Mouse (Mus musculus): ENCODE results near the gene Adgrf1.

The Adgrf1 gene

GRCm38 (mm10) chr17:43270161-43270560 lies at the start of gene Adgrf1:
Adgrf1 (plus strand) TSS chr17:43270329.
- DNase-seq (ENCODE audit: low spot score) = no peak

GRCm38 (mm10) chr17:43226101-43226500 lies 44.0 kb upstream of the Adgrf1 start:
- DNase-seq (ENCODE audit: low spot score) = no peak

GRCm38 (mm10) chr17:43229621-43230513 lies 40.3 kb upstream of the Adgrf1 start:
- DNase-seq (ENCODE audit: low spot score) = peak; percentile 48

GRCm38 (mm10) chr17:43230821-43231220 lies 39.3 kb upstream of the Adgrf1 start:
- DNase-seq (ENCODE audit: low spot score) = no peak

GRCm38 (mm10) chr17:43232769-43233168 lies 37.4 kb upstream of the Adgrf1 start:
- DNase-seq (ENCODE audit: low spot score) = no peak

GRCm38 (mm10) chr17:43236656-43237250 lies 33.4 kb upstream of the Adgrf1 start:
- no peak for DNase-seq (ENCODE audit: low spot score)

GRCm38 (mm10) chr17:43239035-43239434 lies 31.1 kb upstream of the Adgrf1 start:
- DNase-seq (ENCODE audit: low spot score) = no peak

GRCm38 (mm10) chr17:43241134-43241533 lies 29.0 kb upstream of the Adgrf1 start:
- DNase-seq (ENCODE audit: low spot score) = no peak

- no peak for DNase-seq (ENCODE audit: low spot score)
These were observed 27.5 kb upstream of the Adgrf1 start for GRCm38 (mm10) chr17:43242609-43243008.

GRCm38 (mm10) chr17:43245364-43245763 lies 24.8 kb upstream of the Adgrf1 start:
- no peak for DNase-seq (ENCODE audit: low spot score)

- no peak for DNase-seq (ENCODE audit: low spot score)
These were observed 22.9 kb upstream of the Adgrf1 start for GRCm38 (mm10) chr17:43247245-43247644.

GRCm38 (mm10) chr17:43249645-43250044 lies 20.5 kb upstream of the Adgrf1 start:
- no peak for DNase-seq (ENCODE audit: low spot score)

- DNase-seq (ENCODE audit: low spot score) = no peak
These were observed 18.6 kb upstream of the Adgrf1 start for GRCm38 (mm10) chr17:43251249-43252125.

- no peak for DNase-seq (ENCODE audit: low spot score)
These were observed 17.3 kb upstream of the Adgrf1 start for GRCm38 (mm10) chr17:43252846-43253245.

GRCm38 (mm10) chr17:43254261-43254660 lies 15.9 kb upstream of the Adgrf1 start:
- no peak for DNase-seq (ENCODE audit: low spot score)

GRCm38 (mm10) chr17:43256536-43257135 lies 13.5 kb upstream of the Adgrf1 start:
- no peak for DNase-seq (ENCODE audit: low spot score)

GRCm38 (mm10) chr17:43257699-43258098 lies 12.4 kb upstream of the Adgrf1 start:
- DNase-seq (ENCODE audit: low spot score) = no peak

- no peak for DNase-seq (ENCODE audit: low spot score)
These were observed 8.2 kb upstream of the Adgrf1 start for GRCm38 (mm10) chr17:43261937-43262336.

GRCm38 (mm10) chr17:43264739-43265138 lies 5.4 kb upstream of the Adgrf1 start:
- no peak for DNase-seq (ENCODE audit: low spot score)

GRCm38 (mm10) chr17:43265178-43265837 lies 4.8 kb upstream of the Adgrf1 start:
- peak; percentile 48 for DNase-seq (ENCODE audit: low spot score)

- no peak for DNase-seq (ENCODE audit: low spot score)
These were observed 4.2 kb upstream of the Adgrf1 start for GRCm38 (mm10) chr17:43265944-43266343.

Measured in layer of hippocampus, adult 9-10 months (tissue).